Mouse (Mus musculus): Measurements from ENCODE around the gene Cdk5rap2. TPM values are rescaled to one million over a fixed set of nuclear protein-coding genes. Genes with fewer than 3 reads are reported as not detected.

Gene Cdk5rap2
- polyA plus RNA-seq, 1 experiment from 2014 or later: 25.7 TPM

DNA sequence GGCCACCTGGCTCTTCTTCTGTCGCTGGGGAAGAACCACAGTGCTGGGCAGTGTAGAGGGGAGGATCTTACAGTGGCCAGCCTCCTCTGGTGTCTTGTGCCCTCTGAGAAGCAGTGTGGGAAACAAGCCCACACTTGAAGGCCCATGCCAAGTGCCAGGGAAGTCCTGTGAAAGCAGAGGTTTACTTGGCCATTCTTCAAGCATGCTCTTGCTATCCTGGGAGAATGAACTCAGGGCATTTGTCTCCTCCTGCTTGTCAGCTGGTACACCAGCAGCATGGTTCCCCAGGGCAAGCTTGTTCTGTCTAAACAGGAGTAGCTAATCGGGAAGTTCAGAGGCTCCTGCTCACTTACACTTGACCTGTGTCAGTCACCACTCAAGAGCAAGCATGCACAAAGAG lies 185.7 kb downstream of the Cdk5rap2 start:
- Histone ChIP-seq H3K4me2 (replicated peaks; ENCODE audit: low read depth, low read length) (no peak overlapping the region), H3K9me3 (ENCODE audit: control insufficient read depth, low read depth, low read length) (no peaks in the 10 kb centered on the region), H3K9ac (replicated peaks; ENCODE audit: low read depth, low read length) (no peak overlapping the region), H3K27me3 (ENCODE audit: control insufficient read depth, insufficient read depth, low read length) (no peaks in the 10 kb centered on the region), H3K27ac (ENCODE audit: low read length) (no peak overlapping the region), H3K4me1 (ENCODE audit: control insufficient read depth, insufficient read depth, low read length) (no peaks in the 10 kb centered on the region), H3K36me3 (ENCODE audit: control insufficient read depth, insufficient read depth, low read length) (peaks cover 15% of the 10 kb centered on the region), H3K4me3 (ENCODE audit: low read depth, low read length) (no peak overlapping the region)
- WGBS: 90% methylated on average over 2 of the region's 2 CpGs
- ATAC-seq (ENCODE audit: insufficient number of reproducible peaks, insufficient read depth, low FRiP score, low read depth): no peak

DNA sequence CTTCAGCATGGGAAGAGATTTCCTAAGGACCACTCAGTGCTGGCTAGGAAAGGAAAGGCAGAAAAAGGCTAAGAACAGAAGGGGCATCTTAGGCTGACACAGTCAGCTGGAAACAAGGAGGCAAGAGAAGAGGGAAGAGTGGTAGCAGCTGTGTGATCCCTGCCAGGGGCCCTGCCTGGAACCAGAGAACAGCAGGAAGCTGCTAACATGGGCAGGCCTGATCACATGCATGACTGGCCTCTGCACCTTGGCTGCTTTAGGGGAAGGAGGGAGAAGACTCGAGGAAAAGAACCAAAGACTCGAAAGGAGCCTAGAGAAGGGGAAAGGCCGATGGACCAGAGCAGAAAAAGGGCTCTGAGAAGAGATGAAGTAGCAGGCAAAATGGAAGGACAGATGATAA lies 188.4 kb downstream of the Cdk5rap2 start:
- 47% methylated on average over 3 of the region's 3 CpGs for WGBS
- Histone ChIP-seq H3K27ac (ENCODE audit: low read length) (no peak overlapping the region), H3K36me3 (ENCODE audit: control insufficient read depth, insufficient read depth, low read length) (peaks cover 15% of the 10 kb centered on the region), H3K4me3 (ENCODE audit: low read depth, low read length) (no peak overlapping the region), H3K4me2 (replicated peaks; ENCODE audit: low read depth, low read length) (no peak overlapping the region), H3K9me3 (ENCODE audit: control insufficient read depth, low read depth, low read length) (no peaks in the 10 kb centered on the region), H3K4me1 (ENCODE audit: control insufficient read depth, insufficient read depth, low read length) (no peaks in the 10 kb centered on the region), H3K27me3 (ENCODE audit: control insufficient read depth, insufficient read depth, low read length) (no peaks in the 10 kb centered on the region), H3K9ac (replicated peaks; ENCODE audit: low read depth, low read length) (no peak overlapping the region)
- no peak for ATAC-seq (ENCODE audit: insufficient number of reproducible peaks, insufficient read depth, low FRiP score, low read depth)

DNA sequence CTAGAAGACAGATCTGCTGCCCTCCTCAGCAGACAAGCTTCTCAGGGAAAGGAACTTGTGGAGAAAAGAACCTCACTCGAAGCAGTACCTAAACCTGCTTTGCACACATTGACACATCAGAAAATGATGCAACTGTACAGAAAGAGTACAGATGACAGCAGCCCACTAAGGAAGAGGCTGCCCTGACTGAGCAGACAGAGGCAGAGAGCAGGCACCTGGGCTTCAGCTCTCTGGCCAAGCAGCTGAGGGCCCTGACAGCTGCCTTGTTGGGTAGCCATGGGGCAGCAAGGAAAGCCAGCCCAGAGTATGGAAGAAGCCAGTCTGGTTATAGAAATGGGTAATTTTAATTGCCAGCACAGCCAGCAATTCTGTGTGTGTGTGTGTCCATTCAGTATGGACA lies 188.9 kb downstream of the Cdk5rap2 start:
- H3K27ac ChIP-seq (ENCODE audit: low read length): no peak overlapping the region
- H3K36me3 ChIP-seq (ENCODE audit: control insufficient read depth, insufficient read depth, low read length): peaks cover 15% of the 10 kb centered on the region
- H3K4me3 ChIP-seq (ENCODE audit: low read depth, low read length): no peak overlapping the region
- 90% methylated on average over 1 of the region's 1 CpGs for WGBS
- no peak for ATAC-seq (ENCODE audit: insufficient number of reproducible peaks, insufficient read depth, low FRiP score, low read depth)
- no peak overlapping the region for H3K4me2 ChIP-seq (replicated peaks; ENCODE audit: low read depth, low read length)
- no peaks in the 10 kb centered on the region for H3K27me3 ChIP-seq (ENCODE audit: control insufficient read depth, insufficient read depth, low read length)
- no peak overlapping the region for H3K9ac ChIP-seq (replicated peaks; ENCODE audit: low read depth, low read length)
- no peaks in the 10 kb centered on the region for H3K4me1 ChIP-seq (ENCODE audit: control insufficient read depth, insufficient read depth, low read length)
- H3K9me3 ChIP-seq (ENCODE audit: control insufficient read depth, low read depth, low read length): no peaks in the 10 kb centered on the region

DNA sequence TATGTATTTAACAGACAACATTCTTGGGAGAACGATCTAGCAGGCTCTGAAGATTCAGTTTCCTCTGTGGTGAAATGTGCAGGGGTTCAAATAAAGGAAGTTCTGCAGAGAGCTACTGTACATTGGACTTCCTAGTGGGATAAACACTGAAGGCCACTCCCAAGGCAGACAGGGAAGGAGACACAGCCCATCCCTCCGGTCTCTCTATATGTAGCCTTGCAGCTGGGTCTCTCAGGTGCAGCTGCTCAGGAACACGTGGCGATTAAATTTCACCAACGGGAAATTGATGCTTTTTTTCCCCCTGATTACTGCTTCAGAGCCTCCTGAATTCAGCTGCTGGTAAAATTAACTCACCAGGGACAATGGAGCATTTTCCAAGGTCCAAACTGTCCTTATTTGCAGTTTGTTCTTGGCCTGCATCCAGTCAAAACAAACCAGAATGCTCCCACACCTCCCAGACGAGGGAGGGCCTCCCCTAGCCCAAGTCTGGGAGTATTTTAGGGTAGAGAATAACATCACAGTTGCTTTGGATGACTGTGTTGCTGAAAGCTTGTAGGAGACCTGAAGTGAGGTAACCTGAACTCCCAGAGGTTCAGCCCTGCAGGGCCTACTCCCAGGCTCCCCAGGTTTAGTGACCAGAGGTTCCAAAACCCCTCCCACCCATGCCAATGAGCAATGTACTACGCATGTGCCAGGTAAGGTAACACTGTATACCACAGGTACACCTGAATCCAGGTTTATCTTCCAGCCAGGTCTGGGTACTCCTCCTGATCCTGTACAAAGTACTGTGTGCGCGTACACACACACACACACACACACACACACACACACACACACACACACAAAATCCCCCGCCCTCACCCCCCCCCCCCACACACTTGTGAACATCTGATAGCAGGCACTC lies 189.7 kb downstream of the Cdk5rap2 start:
- no peaks in the 10 kb centered on the region for H3K9me3 ChIP-seq (ENCODE audit: control insufficient read depth, low read depth, low read length)
- no peak for ATAC-seq (ENCODE audit: insufficient number of reproducible peaks, insufficient read depth, low FRiP score, low read depth)
- no peak overlapping the region for H3K4me3 ChIP-seq (ENCODE audit: low read depth, low read length)
- H3K4me2 ChIP-seq (replicated peaks; ENCODE audit: low read depth, low read length): no peak overlapping the region
- no peaks in the 10 kb centered on the region for H3K4me1 ChIP-seq (ENCODE audit: control insufficient read depth, insufficient read depth, low read length)
- 72% methylated on average over 10 of the region's 10 CpGs for WGBS
- H3K27me3 ChIP-seq (ENCODE audit: control insufficient read depth, insufficient read depth, low read length): no peaks in the 10 kb centered on the region
- H3K36me3 ChIP-seq (ENCODE audit: control insufficient read depth, insufficient read depth, low read length): peaks cover 12% of the 10 kb centered on the region
- no peak overlapping the region for H3K9ac ChIP-seq (replicated peaks; ENCODE audit: low read depth, low read length)
- H3K27ac ChIP-seq (ENCODE audit: low read length): no peak overlapping the region

DNA sequence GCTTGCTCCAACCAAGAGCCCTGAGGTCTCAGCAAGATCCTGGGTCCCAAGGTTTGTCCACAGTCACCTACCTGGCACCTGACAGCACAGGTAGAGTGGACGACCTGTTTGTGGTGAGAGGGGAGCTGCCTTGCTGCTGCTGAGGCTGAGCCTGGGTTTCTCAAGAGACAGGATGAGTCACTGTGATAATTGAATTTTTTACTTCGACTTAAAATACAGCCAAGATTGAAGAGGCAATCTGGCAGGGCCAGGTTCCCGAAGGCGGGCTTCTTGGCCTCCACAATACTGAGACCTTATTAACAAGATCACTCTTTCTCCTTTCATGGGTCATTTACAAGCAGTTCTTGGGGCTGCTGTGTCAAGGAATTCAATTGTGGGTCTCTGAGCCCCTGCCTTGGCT lies 190.5 kb downstream of the Cdk5rap2 start:
- H3K27ac ChIP-seq (ENCODE audit: low read length): no peak overlapping the region
- H3K9me3 ChIP-seq (ENCODE audit: control insufficient read depth, low read depth, low read length): no peaks in the 10 kb centered on the region
- no peaks in the 10 kb centered on the region for H3K27me3 ChIP-seq (ENCODE audit: control insufficient read depth, insufficient read depth, low read length)
- H3K4me3 ChIP-seq (ENCODE audit: low read depth, low read length): no peak overlapping the region
- H3K36me3 ChIP-seq (ENCODE audit: control insufficient read depth, insufficient read depth, low read length): peaks cover 12% of the 10 kb centered on the region
- no peak overlapping the region for H3K4me2 ChIP-seq (replicated peaks; ENCODE audit: low read depth, low read length)
- 86% methylated on average over 4 of the region's 4 CpGs for WGBS
- ATAC-seq (ENCODE audit: insufficient number of reproducible peaks, insufficient read depth, low FRiP score, low read depth): no peak
- no peak overlapping the region for H3K9ac ChIP-seq (replicated peaks; ENCODE audit: low read depth, low read length)
- no peaks in the 10 kb centered on the region for H3K4me1 ChIP-seq (ENCODE audit: control insufficient read depth, insufficient read depth, low read length)

DNA sequence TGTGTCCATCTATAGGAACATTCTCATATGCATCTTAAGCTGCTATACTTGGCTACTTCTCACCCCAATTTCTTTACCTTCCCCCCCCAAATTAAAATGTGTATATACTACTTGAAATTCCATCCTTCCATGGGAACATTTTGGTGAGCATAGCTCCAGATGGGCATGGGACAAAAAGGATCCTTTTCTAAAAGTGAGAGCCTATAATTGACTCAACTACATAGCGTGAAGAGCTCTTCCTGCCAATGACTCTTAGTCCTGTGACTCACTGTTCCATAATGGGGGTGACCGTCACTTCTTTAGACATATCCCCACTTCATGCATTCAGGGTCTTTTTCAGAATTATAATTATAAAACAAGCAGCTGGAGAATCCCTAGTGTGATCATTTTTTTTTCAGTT lies 224.3 kb downstream of the Cdk5rap2 start:
- H3K9me3 ChIP-seq (ENCODE audit: control insufficient read depth, low read depth, low read length): no peaks in the 10 kb centered on the region
- no peaks in the 10 kb centered on the region for H3K27me3 ChIP-seq (ENCODE audit: control insufficient read depth, insufficient read depth, low read length)
- no peak for ATAC-seq (ENCODE audit: insufficient number of reproducible peaks, insufficient read depth, low FRiP score, low read depth)
- H3K36me3 ChIP-seq (ENCODE audit: control insufficient read depth, insufficient read depth, low read length): no peaks in the 10 kb centered on the region
- H3K4me1 ChIP-seq (ENCODE audit: control insufficient read depth, insufficient read depth, low read length): no peaks in the 10 kb centered on the region
- no peak overlapping the region for H3K4me3 ChIP-seq (ENCODE audit: low read depth, low read length)
- H3K4me2 ChIP-seq (replicated peaks; ENCODE audit: low read depth, low read length): no peak overlapping the region
- 90% methylated on average over 2 of the region's 2 CpGs for WGBS
- no peak overlapping the region for H3K27ac ChIP-seq (ENCODE audit: low read length)
- H3K9ac ChIP-seq (replicated peaks; ENCODE audit: low read depth, low read length): no peak overlapping the region

Other genes starting within 250 kb of the Cdk5rap2 start
- gene Megf9, start 124.6 kb upstream of the Cdk5rap2 start, polyA plus RNA-seq (2014; fragmentation: Nextera tagmentation; extraction: Ambion mirVana): 14.6 and 15.3 TPM in 2 replicates

All from stomach, embryonic 14.5 days (tissue).